Mouse (Mus musculus): ENCODE results near the gene Wdr34. TPM values are rescaled to one million over a fixed set of nuclear protein-coding genes. Genes with fewer than 3 reads are reported as not detected.

The Wdr34 gene
- polyA plus RNA-seq, 1 experiment from 2014 or later: 18.7 TPM

DNA sequence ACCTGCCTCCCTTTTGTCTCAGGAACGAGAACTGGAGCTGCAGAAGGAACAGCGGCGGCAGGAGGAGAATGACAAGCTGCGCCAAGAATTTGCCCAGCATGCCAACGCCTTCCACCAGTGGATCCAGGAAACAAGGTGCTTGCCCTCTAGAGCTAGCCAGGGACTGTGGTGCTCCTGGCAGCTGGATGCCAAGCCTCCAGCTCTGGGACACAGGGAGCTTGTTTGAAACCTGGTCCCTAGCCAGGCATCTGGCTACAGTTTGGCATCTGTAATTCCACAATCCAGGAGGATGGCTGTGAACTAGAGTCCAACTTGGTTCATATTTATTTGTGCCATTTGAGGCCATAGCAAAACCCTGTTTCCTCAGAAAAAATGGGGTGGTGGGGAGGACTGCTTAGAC lies 21.7 kb downstream of the Wdr34 start:
- Histone ChIP-seq H3K4me2 (no peak overlapping the region), H3K4me1 (replicated peaks) (no peaks in the 10 kb centered on the region), H3K27ac (no peak overlapping the region), H3K9me3 (replicated peaks) (no peaks in the 10 kb centered on the region), H3K27me3 (no peaks in the 10 kb centered on the region), H3K4me3 (no peak overlapping the region), H3K36me3 (peaks cover 99% of the 10 kb centered on the region), H3K9ac (no peak overlapping the region)
- no peak for ATAC-seq (replicated peaks; ENCODE audit: insufficient number of reproducible peaks, insufficient read depth, low FRiP score, low read depth)
- 94% methylated on average over 5 of the region's 5 CpGs for WGBS

DNA sequence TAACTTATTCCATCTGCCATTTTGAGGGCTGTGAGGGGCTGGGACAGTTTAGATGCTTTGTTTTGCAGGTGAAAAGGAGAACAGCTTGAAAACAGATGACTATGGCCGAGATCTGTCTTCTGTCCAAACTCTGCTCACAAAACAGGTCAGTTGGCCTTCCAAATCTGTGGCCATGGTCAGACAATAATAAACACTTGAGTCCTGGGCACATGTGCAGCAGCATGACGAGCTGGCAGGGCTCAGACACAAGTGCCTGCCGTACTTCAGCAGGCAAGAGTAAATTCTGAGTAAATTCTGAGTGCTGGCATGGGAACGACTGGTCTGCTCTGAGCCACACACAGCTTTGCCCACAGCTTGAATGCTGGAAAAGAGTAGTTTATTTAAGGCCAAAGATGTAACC lies 23.2 kb downstream of the Wdr34 start:
- Histone ChIP-seq H3K9me3 (replicated peaks) (no peaks in the 10 kb centered on the region), H3K4me3 (no peak overlapping the region), H3K4me1 (replicated peaks) (no peaks in the 10 kb centered on the region), H3K27me3 (no peaks in the 10 kb centered on the region), H3K27ac (no peak overlapping the region), H3K36me3 (peaks cover 99% of the 10 kb centered on the region), H3K9ac (no peak overlapping the region), H3K4me2 (no peak overlapping the region)
- 78% methylated on average over 4 of the region's 4 CpGs for WGBS
- no peak for ATAC-seq (replicated peaks; ENCODE audit: insufficient number of reproducible peaks, insufficient read depth, low FRiP score, low read depth)

DNA sequence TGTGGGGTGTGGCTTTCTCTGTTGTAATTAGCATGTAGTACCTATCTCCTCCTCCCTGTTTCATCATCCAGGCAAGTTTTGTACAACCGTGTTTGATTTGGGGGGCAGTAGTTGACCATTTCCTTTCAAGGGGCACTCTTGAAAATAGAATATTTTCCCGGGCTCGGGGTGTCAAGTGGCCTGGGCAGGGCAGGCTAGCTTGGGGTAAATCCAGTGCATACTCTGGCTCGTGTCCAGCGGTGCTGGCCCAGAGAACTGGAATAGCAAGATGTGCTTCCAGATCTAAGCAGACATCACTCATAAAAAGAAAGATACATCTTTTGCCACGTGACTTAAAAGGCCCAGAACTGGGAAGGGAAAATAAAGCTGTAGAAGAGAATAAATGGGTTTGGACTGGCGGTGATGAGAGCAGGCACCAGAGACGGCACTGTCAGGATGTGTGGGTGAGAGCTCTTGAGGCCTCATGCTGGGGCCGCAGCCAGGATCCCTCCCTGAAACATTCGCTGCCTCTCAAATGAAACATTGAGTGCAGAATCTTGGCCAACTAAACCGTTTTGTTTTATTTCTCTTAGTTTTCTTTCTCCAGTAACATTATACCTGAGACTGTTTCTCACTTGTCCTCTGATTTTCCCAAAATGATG lies 34.2 kb downstream of the Wdr34 start:
- H3K9me3 ChIP-seq (replicated peaks): no peaks in the 10 kb centered on the region
- 71% methylated on average over 11 of the region's 11 CpGs for WGBS
- no peaks in the 10 kb centered on the region for H3K4me1 ChIP-seq (replicated peaks)
- no peak overlapping the region for H3K4me2 ChIP-seq
- no peak for ATAC-seq (replicated peaks; ENCODE audit: insufficient number of reproducible peaks, insufficient read depth, low FRiP score, low read depth)
- no peaks in the 10 kb centered on the region for H3K27me3 ChIP-seq
- H3K27ac ChIP-seq: no peak overlapping the region
- no peak overlapping the region for H3K9ac ChIP-seq
- no peak overlapping the region for H3K4me3 ChIP-seq
- peaks cover 99% of the 10 kb centered on the region for H3K36me3 ChIP-seq

DNA sequence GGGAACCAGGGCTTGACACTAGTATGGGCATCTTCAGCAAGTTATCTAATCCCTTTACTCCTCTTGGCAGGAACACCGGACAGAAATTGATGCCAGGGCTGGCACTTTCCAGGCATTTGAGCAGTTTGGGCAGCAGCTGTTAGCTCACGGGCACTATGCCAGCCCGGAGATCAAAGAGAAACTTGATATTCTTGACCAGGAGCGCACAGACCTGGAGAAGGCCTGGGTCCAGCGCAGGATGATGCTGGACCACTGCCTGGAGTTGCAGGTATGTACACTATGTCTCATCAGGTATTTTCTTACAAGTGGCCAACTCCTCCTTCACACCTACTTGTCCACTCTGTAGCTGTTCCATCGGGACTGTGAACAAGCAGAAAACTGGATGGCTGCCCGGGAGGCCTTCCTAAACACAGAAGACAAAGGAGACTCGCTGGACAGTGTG lies 37.8 kb downstream of the Wdr34 start:
- Histone ChIP-seq H3K4me1 (replicated peaks) (no peaks in the 10 kb centered on the region), H3K36me3 (peaks cover 100% of the 10 kb centered on the region), H3K9me3 (replicated peaks) (no peaks in the 10 kb centered on the region), H3K27ac (no peak overlapping the region), H3K4me2 (no peak overlapping the region), H3K27me3 (no peaks in the 10 kb centered on the region), H3K9ac (no peak overlapping the region), H3K4me3 (no peak overlapping the region)
- no peak for ATAC-seq (replicated peaks; ENCODE audit: insufficient number of reproducible peaks, insufficient read depth, low FRiP score, low read depth)
- WGBS: 79% methylated on average over 8 of the region's 8 CpGs

DNA sequence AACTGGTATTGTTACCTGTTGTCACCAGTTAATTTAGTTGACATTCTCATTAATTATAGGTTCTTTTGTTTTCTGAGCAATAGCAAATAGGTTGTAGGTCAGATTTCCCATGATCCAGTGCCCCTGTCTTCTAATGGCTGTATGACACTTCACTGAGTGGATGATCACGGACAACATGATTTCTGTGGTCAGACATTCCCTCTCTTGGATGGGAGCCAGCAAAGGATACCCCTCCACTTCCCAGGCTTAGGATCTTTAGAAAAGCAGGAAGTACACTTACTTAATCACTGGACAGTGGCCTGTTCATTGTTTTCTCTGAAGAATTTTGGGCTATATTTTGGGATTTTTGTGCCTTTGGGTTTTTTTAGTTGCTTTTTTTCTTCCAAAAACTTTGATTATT lies 39.6 kb downstream of the Wdr34 start:
- no peak overlapping the region for H3K4me3 ChIP-seq
- no peak overlapping the region for H3K4me2 ChIP-seq
- ATAC-seq (replicated peaks; ENCODE audit: insufficient number of reproducible peaks, insufficient read depth, low FRiP score, low read depth): no peak
- peaks cover 99% of the 10 kb centered on the region for H3K36me3 ChIP-seq
- no peaks in the 10 kb centered on the region for H3K4me1 ChIP-seq (replicated peaks)
- H3K9ac ChIP-seq: no peak overlapping the region
- no peaks in the 10 kb centered on the region for H3K27me3 ChIP-seq
- no peaks in the 10 kb centered on the region for H3K9me3 ChIP-seq (replicated peaks)
- WGBS: 29% methylated on average over 1 of the region's 1 CpGs
- H3K27ac ChIP-seq: no peak overlapping the region

DNA sequence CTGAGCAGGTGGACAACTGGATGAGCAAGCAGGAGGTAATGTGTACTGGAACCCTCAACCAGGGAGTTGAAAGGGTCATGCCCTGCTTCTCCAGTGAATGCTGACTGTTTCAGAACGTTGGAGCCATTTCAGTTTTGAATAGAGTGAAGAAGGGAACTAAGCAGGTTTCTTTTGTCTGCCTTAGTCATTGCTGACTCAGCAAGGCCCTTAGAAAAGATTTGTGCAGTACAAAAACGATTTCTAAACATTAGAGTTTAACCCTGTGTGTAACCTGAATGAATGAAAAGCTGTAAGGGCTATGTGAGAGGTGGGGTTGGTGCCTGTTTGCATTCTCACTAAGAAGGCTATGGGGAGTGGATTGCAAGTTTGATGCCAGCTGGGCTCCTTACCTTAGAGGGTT lies 56.7 kb downstream of the Wdr34 start:
- Histone ChIP-seq H3K9me3 (replicated peaks) (no peaks in the 10 kb centered on the region), H3K36me3 (peaks cover 99% of the 10 kb centered on the region), H3K27me3 (no peaks in the 10 kb centered on the region), H3K9ac (no peak overlapping the region), H3K4me1 (replicated peaks) (no peaks in the 10 kb centered on the region), H3K4me2 (no peak overlapping the region), H3K4me3 (no peak overlapping the region), H3K27ac (no peak overlapping the region)
- 59% methylated on average over 2 of the region's 2 CpGs for WGBS
- no peak for ATAC-seq (replicated peaks; ENCODE audit: insufficient number of reproducible peaks, insufficient read depth, low FRiP score, low read depth)

Small RNAs within 50 kb of the gene (microRNA-seq; reads per million reads assigned to microRNA genes)
- gene Mir6997: 0.63 reads per million

Other genes starting within 250 kb of the Wdr34 start
- 9.7 and 12.6 TPM in 2 replicates for gene Slc27a4, start 246.2 kb downstream of the Wdr34 start, polyA plus RNA-seq (2015; fragmentation: Nextera tagmentation; extraction: Ambion mirVana)
- 13.0 and 18.6 TPM in 2 replicates for gene Urm1, start 228.8 kb downstream of the Wdr34 start, polyA plus RNA-seq (2015; fragmentation: Nextera tagmentation; extraction: Ambion mirVana)
- gene Cercam, start 179.7 kb downstream of the Wdr34 start, polyA plus RNA-seq (2015; fragmentation: Nextera tagmentation; extraction: Ambion mirVana): 17.9 and 24.4 TPM in 2 replicates
- gene Odf2, start 159.7 kb downstream of the Wdr34 start, polyA plus RNA-seq (2015; fragmentation: Nextera tagmentation; extraction: Ambion mirVana): 42.4 and 45.2 TPM in 2 replicates
- gene Gle1, start 113.5 kb downstream of the Wdr34 start, polyA plus RNA-seq (2015; fragmentation: Nextera tagmentation; extraction: Ambion mirVana): 34.2 and 41.2 TPM in 2 replicates
- gene Sptan1, start 83.3 kb downstream of the Wdr34 start, polyA plus RNA-seq (2015; fragmentation: Nextera tagmentation; extraction: Ambion mirVana): 81.7 and 104 TPM in 2 replicates
- 194 and 206 TPM in 2 replicates for gene Set, start 8.5 kb upstream of the Wdr34 start, polyA plus RNA-seq (2015; fragmentation: Nextera tagmentation; extraction: Ambion mirVana)
- gene Pkn3, start 28.8 kb upstream of the Wdr34 start, polyA plus RNA-seq (2015; fragmentation: Nextera tagmentation; extraction: Ambion mirVana): 11.0 and 11.1 TPM in 2 replicates
- gene Zdhhc12, start 44.8 kb upstream of the Wdr34 start, polyA plus RNA-seq (2015; fragmentation: Nextera tagmentation; extraction: Ambion mirVana): 25.8 and 31.3 TPM in 2 replicates
- gene Zer1, start 75.7 kb upstream of the Wdr34 start, polyA plus RNA-seq (2015; fragmentation: Nextera tagmentation; extraction: Ambion mirVana): 5.0 and 6.8 TPM in 2 replicates
- gene Tbc1d13, start 84.9 kb upstream of the Wdr34 start, polyA plus RNA-seq (2015; fragmentation: Nextera tagmentation; extraction: Ambion mirVana): 5.6 and 6.4 TPM in 2 replicates
- 33.9 and 35.1 TPM in 2 replicates for gene Endog, start 122.6 kb upstream of the Wdr34 start, polyA plus RNA-seq (2015; fragmentation: Nextera tagmentation; extraction: Ambion mirVana)
- 27.3 and 36.3 TPM in 2 replicates for gene Spout1, start 129.6 kb upstream of the Wdr34 start, polyA plus RNA-seq (2015; fragmentation: Nextera tagmentation; extraction: Ambion mirVana)
- gene Kyat1, start 157.0 kb upstream of the Wdr34 start, polyA plus RNA-seq (2015; fragmentation: Nextera tagmentation; extraction: Ambion mirVana): 21.1 and 22.1 TPM in 2 replicates
- gene Lrrc8a, start 188.8 kb upstream of the Wdr34 start, polyA plus RNA-seq (2015; fragmentation: Nextera tagmentation; extraction: Ambion mirVana): 37.7 and 40.0 TPM in 2 replicates
- 0.33 and 0.38 TPM in 2 replicates for gene Gm28035, start 191.7 kb upstream of the Wdr34 start, polyA plus RNA-seq (2015; fragmentation: Nextera tagmentation; extraction: Ambion mirVana)
- 8.4 and 10.1 TPM in 2 replicates for gene Phyhd1, start 217.3 kb upstream of the Wdr34 start, polyA plus RNA-seq (2015; fragmentation: Nextera tagmentation; extraction: Ambion mirVana)
- gene Gm28038, start 232.2 kb upstream of the Wdr34 start, polyA plus RNA-seq (2015; fragmentation: Nextera tagmentation; extraction: Ambion mirVana): not detected in 2 replicates
- gene Dolk, start 237.5 kb upstream of the Wdr34 start, polyA plus RNA-seq (2015; fragmentation: Nextera tagmentation; extraction: Ambion mirVana): 26.9 and 32.0 TPM in 2 replicates
- 15.8 and 23.4 TPM in 2 replicates for gene Nup188, start 237.5 kb upstream of the Wdr34 start, polyA plus RNA-seq (2015; fragmentation: Nextera tagmentation; extraction: Ambion mirVana)